Mouse (Mus musculus) embryonic fibroblast, embryonic 13.5 days (primary cell): Measurements from ENCODE around the gene Npc1l1. TPM values are rescaled to one million over a fixed set of nuclear protein-coding genes. Genes with fewer than 3 reads are reported as not detected.
A peak's percentile ranks its signal among the peaks of the same experiment; 100 is the strongest.

Experiments used
- H3K27ac ChIP-seq: 2 replicates; pipeline ENCODE4 v1.5.1; 2012; ENCODE audit warnings: low read length, control low read depth, inconsistent platforms; ENCODE audit not compliant: insufficient read depth
- H3K4me1 ChIP-seq: 2 replicates; pipeline ENCODE4 v1.6.1; 2011; ENCODE audit warnings: low read length; ENCODE audit not compliant: control insufficient read depth, insufficient read depth
- H3K4me3 ChIP-seq: 2 replicates; pipeline ENCODE4 v1.5.1; 2011; ENCODE audit warnings: mild to moderate bottlenecking, control low read depth, low read length; ENCODE audit not compliant: insufficient read depth
- CTCF ChIP-seq: IDR thresholded peaks from 2 replicates; pipeline ENCODE4 v1.5.1; 2011; ENCODE audit warnings: mild to moderate bottlenecking, control low read depth, low read length, moderate library complexity, borderline replicate concordance; ENCODE audit not compliant: insufficient read depth
- POLR2A ChIP-seq: IDR thresholded peaks from 2 replicates; pipeline ENCODE4 v1.6.1; 2011; ENCODE audit warnings: low read depth, mild to moderate bottlenecking, control low read depth, low read length, moderate library complexity
- polyA plus RNA-seq: library from polyadenylated mRNA; stranded (reverse); fragments of >200 nt; gene quantifications from 2 replicates; pipeline ENCODE4 v1.2.4, GENCODE M21; 2011; ENCODE audit warnings: low read depth; ENCODE audit not compliant: missing spikeins, insufficient read length

The Npc1l1 gene
- polyA plus RNA-seq, 1 experiment = not detected

GRCm38 (mm10) chr11:6184202-6184935 is 45.6 kb downstream of the Npc1l1 start:
- Histone ChIP-seq H3K4me1 (peaks cover 10% of the 10 kb centered on the region), H3K27ac (no peak overlapping the region), H3K4me3 (no peak overlapping the region)
- no peak for TF ChIP-seq CTCF
- TF ChIP-seq POLR2A = no peak

GRCm38 (mm10) chr11:6183246-6183645 is 46.7 kb downstream of the Npc1l1 start:
- Histone ChIP-seq H3K4me1 (peaks cover 17% of the 10 kb centered on the region), H3K27ac (no peak overlapping the region), H3K4me3 (no peak overlapping the region)
- TF ChIP-seq POLR2A (no peak), CTCF (no peak)

- peaks cover 17% of the 10 kb centered on the region for H3K4me1 ChIP-seq
- H3K27ac ChIP-seq = no peak overlapping the region
- TF ChIP-seq POLR2A = no peak
- TF ChIP-seq CTCF = no peak
- no peak overlapping the region for H3K4me3 ChIP-seq
Observed at GRCm38 (mm10) chr11:6180811-6181399, 49.0 kb downstream of the Npc1l1 start.

- Histone ChIP-seq H3K4me3 (no peak overlapping the region), H3K27ac (peak overlapping the region; percentile 28), H3K4me1 (peaks cover 22% of the 10 kb centered on the region)
- no peak for TF ChIP-seq CTCF
- no peak for TF ChIP-seq POLR2A
Observed at GRCm38 (mm10) chr11:6179194-6179593, 50.7 kb downstream of the Npc1l1 start.

GRCm38 (mm10) chr11:6178673-6179166 is 51.2 kb downstream of the Npc1l1 start:
- H3K27ac ChIP-seq = peak overlapping the region; percentile 28
- H3K4me3 ChIP-seq = no peak overlapping the region
- peaks cover 22% of the 10 kb centered on the region for H3K4me1 ChIP-seq
- TF ChIP-seq CTCF (no peak), POLR2A (no peak)

GRCm38 (mm10) chr11:6177781-6178420 is 52.0 kb downstream of the Npc1l1 start:
- peaks cover 20% of the 10 kb centered on the region for H3K4me1 ChIP-seq
- H3K27ac ChIP-seq = no peak overlapping the region
- TF ChIP-seq POLR2A = no peak
- no peak for TF ChIP-seq CTCF
- H3K4me3 ChIP-seq = no peak overlapping the region

- no peak for TF ChIP-seq CTCF
- no peak for TF ChIP-seq POLR2A
- H3K27ac ChIP-seq = no peak overlapping the region
- peaks cover 20% of the 10 kb centered on the region for H3K4me1 ChIP-seq
Observed at GRCm38 (mm10) chr11:6175506-6175905, 54.4 kb downstream of the Npc1l1 start.

GRCm38 (mm10) chr11:6174719-6175118 is 55.2 kb downstream of the Npc1l1 start:
- TF ChIP-seq CTCF (no peak), POLR2A (no peak)
- Histone ChIP-seq H3K4me1 (peaks cover 18% of the 10 kb centered on the region), H3K4me3 (no peak overlapping the region), H3K27ac (no peak overlapping the region)

More at GRCm38 (mm10) chr11:6175506-6175905, 54.4 kb downstream of the Npc1l1 start:
- no peak overlapping the region for H3K4me3 ChIP-seq

GRCm38 (mm10) chr11:6169041-6169663 is 60.8 kb downstream of the Npc1l1 start:
- Histone ChIP-seq H3K27ac (no peak overlapping the region), H3K4me3 (no peak overlapping the region), H3K4me1 (no peaks in the 10 kb centered on the region)
- TF ChIP-seq POLR2A (no peak), CTCF (no peak)
